Comparison of ENCODE assay signal across 9 mouse cellular contexts in genomic region chr7:19561431-19561764, GRCm38 (mm10). TPM values are rescaled to one million over a fixed set of nuclear protein-coding genes. Genes with fewer than 3 reads are reported as not detected.
DNase-seq lines count a peak whose midpoint lies in the region; ATAC-seq lines count a peak whose summit lies in the region.
"Had no signal": no experiment of that assay in that cellular context is flagged by ENCODE, and none has a peak within 500 bp of the region (broad histone marks: within the 10 kb centered on the region; RNA-seq: fewer than 3 reads in every experiment).

No protein-coding gene starts in this region.

- peak overlapping the region; percentile 98 for H3K9ac ChIP-seq in heart, embryonic 13.5 days
- H3K9ac ChIP-seq in hindbrain, embryonic 15.5 days, result peak overlapping the region; percentile 87
- peak overlapping the region; percentile 95 for H3K9ac ChIP-seq in midbrain, embryonic 11.5 days (ENCODE audit: low read length)

- H3K9me3 ChIP-seq in heart, embryonic 13.5 days, result no peaks in the 10 kb centered on the region
- no peaks in the 10 kb centered on the region for H3K9me3 ChIP-seq in hindbrain, embryonic 15.5 days
- no peaks in the 10 kb centered on the region; the same call in 1 of the 2 replicates for H3K9me3 ChIP-seq in midbrain, embryonic 11.5 days (ENCODE audit: control insufficient read depth, low read length)

- peak overlapping the region; percentile 91 for H3K27ac ChIP-seq in heart, embryonic 13.5 days (replicated peaks)
- peak overlapping the region; percentile 92 for H3K27ac ChIP-seq in hindbrain, embryonic 15.5 days (replicated peaks)
- peak overlapping the region; percentile 86; the same call in 1 of the 2 replicates for H3K27ac ChIP-seq in midbrain, embryonic 11.5 days (ENCODE audit: low read depth, low read length)

- peaks cover 60% of the 10 kb centered on the region for H3K4me1 ChIP-seq in heart, embryonic 13.5 days
- peaks cover 59% of the 10 kb centered on the region for H3K4me1 ChIP-seq in hindbrain, embryonic 15.5 days (replicated peaks)
- H3K4me1 ChIP-seq in midbrain, embryonic 11.5 days (ENCODE audit: control insufficient read depth, insufficient read depth, low read length), result peaks cover 21% of the 10 kb centered on the region

- ATAC-seq in heart, embryonic 13.5 days (ENCODE audit: extremely low read depth, insufficient number of reproducible peaks, low FRiP score, low TSS enrichment), result no peak
- ATAC-seq in hindbrain, embryonic 15.5 days (ENCODE audit: low FRiP score, low read depth), result no peak; the same call in 1 of the 2 replicates
- no peak for ATAC-seq in midbrain, embryonic 11.5 days (ENCODE audit: low FRiP score)
- no peak for ATAC-seq in inflammation-experienced regulatory T-cells, adult 6 months

- peak overlapping the region; percentile 98 for H3K4me3 ChIP-seq in heart, embryonic 13.5 days
- peak overlapping the region; percentile 79 for H3K4me3 ChIP-seq in hindbrain, embryonic 15.5 days
- H3K4me3 ChIP-seq in midbrain, embryonic 11.5 days (ENCODE audit: low read depth, low read length), result peak overlapping the region; percentile 81

- intact Hi-C loops in left cerebral cortex, postnatal 14 days (cut with DNase I), result loop anchor here (5.0 kb wide), 1 partner anchor 54 kb away; the partner anchor contains the start of genes Bloc1s3 and Trappc6a

- no peaks in the 10 kb centered on the region for H3K27me3 ChIP-seq in heart, embryonic 13.5 days (replicated peaks)
- no peaks in the 10 kb centered on the region for H3K27me3 ChIP-seq in hindbrain, embryonic 15.5 days
- no peaks in the 10 kb centered on the region for H3K27me3 ChIP-seq in midbrain, embryonic 11.5 days (ENCODE audit: control insufficient read depth, insufficient read depth, low read length)

- DNase-seq in heart, adult 18-20 months, result no peak
- peak; percentile 33 for DNase-seq in Muller cell, postnatal 12 days (ENCODE audit: inconsistent ontology term)
- no peak for DNase-seq in midbrain, embryonic 11.5 days (ENCODE audit: low spot score, missing footprints)
- no peak for DNase-seq in left cerebral cortex, postnatal 14 days (ENCODE audit: low spot score in 2 of 2)
- no peak for DNase-seq in right cerebral cortex, postnatal 14 days

- peak overlapping the region; percentile 98 for H3K4me2 ChIP-seq in heart, embryonic 13.5 days
- peak overlapping the region; percentile 95 for H3K4me2 ChIP-seq in hindbrain, embryonic 15.5 days
- peak overlapping the region; percentile 88 for H3K4me2 ChIP-seq in midbrain, embryonic 11.5 days

- H3K36me3 ChIP-seq in heart, embryonic 13.5 days, result peaks cover 26% of the 10 kb centered on the region
- peaks cover 16% of the 10 kb centered on the region for H3K36me3 ChIP-seq in hindbrain, embryonic 15.5 days
- peaks cover 10% of the 10 kb centered on the region for H3K36me3 ChIP-seq in midbrain, embryonic 11.5 days (ENCODE audit: control insufficient read depth, insufficient read depth, low read length)

- WGBS in heart, embryonic 13.5 days, result under 1% methylated on average over 11 of the region's 11 CpGs
- under 1% methylated on average over 11 of the region's 11 CpGs for WGBS in hindbrain, embryonic 15.5 days
- 2% methylated on average over 11 of the region's 11 CpGs for WGBS in midbrain, embryonic 11.5 days

RNA-seq across cellular contexts. Expression of gene Ppp1r37, which starts 1.5 kb away (rescaled TPM):
- polyA plus RNA-seq in heart, embryonic 13.5 days (2015; fragmentation: Nextera tagmentation; extraction: Ambion mirVana), result 15.0 and 17.2 TPM in 2 replicates
- 10 to 100 TPM; 61.1 to 63.1 TPM for total RNA-seq in heart, adult 18-20 months (2021)
- 42.5 and 46.6 TPM in 2 replicates for polyA plus RNA-seq in hindbrain, embryonic 15.5 days (2015; fragmentation: Nextera tagmentation; extraction: Ambion mirVana)
- 2.8 and 3.0 TPM in 2 replicates for polyA plus RNA-seq in midbrain, embryonic 11.5 days (2014; fragmentation: Nextera tagmentation; extraction: Ambion mirVana)
- total RNA-seq in left cerebral cortex, postnatal 14 days (2021), result 10 to 100 TPM; 87.9 to 98.8 TPM
- polyA plus RNA-seq in inflammation-experienced regulatory T-cells, adult 6 months (2017; shearing (Covaris generic)), result 1 to 10 TPM; 2.5 to 5.3 (median 2.8) TPM

RNA-seq across cellular contexts. Expression of gene Zfp296, which starts 15.7 kb away (rescaled TPM):
- 0.12 and 0.32 TPM in 2 replicates for polyA plus RNA-seq in heart, embryonic 13.5 days (2015; fragmentation: Nextera tagmentation; extraction: Ambion mirVana)
- under 1 TPM; 0.35 to 0.49 TPM for total RNA-seq in heart, adult 18-20 months (2021)
- polyA plus RNA-seq in hindbrain, embryonic 15.5 days (2015; fragmentation: Nextera tagmentation; extraction: Ambion mirVana), result 0.19 and 0.47 TPM in 2 replicates
- polyA plus RNA-seq in midbrain, embryonic 11.5 days (2014; fragmentation: Nextera tagmentation; extraction: Ambion mirVana), result 0.10 and 0.20 TPM in 2 replicates
- under 1 TPM; 0.51 to 0.68 TPM for total RNA-seq in left cerebral cortex, postnatal 14 days (2021)
- 1 to 10 TPM in 2 of 3 experiments, under 1 TPM in 1; 0.87 to 2.3 (median 2.0) TPM for polyA plus RNA-seq in inflammation-experienced regulatory T-cells, adult 6 months (2017; shearing (Covaris generic))

RNA-seq across cellular contexts. Expression of gene Gemin7, which starts 16.0 kb away (rescaled TPM):
- 114 and 134 TPM in 2 replicates for polyA plus RNA-seq in heart, embryonic 13.5 days (2015; fragmentation: Nextera tagmentation; extraction: Ambion mirVana)
- 10 to 100 TPM; 52.1 to 55.0 TPM for total RNA-seq in heart, adult 18-20 months (2021)
- polyA plus RNA-seq in hindbrain, embryonic 15.5 days (2015; fragmentation: Nextera tagmentation; extraction: Ambion mirVana), result 152 TPM in 2 replicates
- polyA plus RNA-seq in midbrain, embryonic 11.5 days (2014; fragmentation: Nextera tagmentation; extraction: Ambion mirVana), result 152 and 161 TPM in 2 replicates
- total RNA-seq in left cerebral cortex, postnatal 14 days (2021), result 10 to 100 TPM; 43.8 to 46.0 TPM
- 100 to 1,000 TPM in 1 of 3 experiments, 10 to 100 TPM in 2; 77.6 to 107 (median 89.0) TPM for polyA plus RNA-seq in inflammation-experienced regulatory T-cells, adult 6 months (2017; shearing (Covaris generic))

RNA-seq across cellular contexts. Expression of gene Clasrp, which starts 42.9 kb away (rescaled TPM):
- polyA plus RNA-seq in heart, embryonic 13.5 days (2015; fragmentation: Nextera tagmentation; extraction: Ambion mirVana), result 30.8 and 31.8 TPM in 2 replicates
- total RNA-seq in heart, adult 18-20 months (2021), result 10 to 100 TPM; 10.5 to 15.6 TPM
- 56.0 and 60.7 TPM in 2 replicates for polyA plus RNA-seq in hindbrain, embryonic 15.5 days (2015; fragmentation: Nextera tagmentation; extraction: Ambion mirVana)
- 44.6 and 46.1 TPM in 2 replicates for polyA plus RNA-seq in midbrain, embryonic 11.5 days (2014; fragmentation: Nextera tagmentation; extraction: Ambion mirVana)
- 10 to 100 TPM; 84.4 to 84.6 TPM for total RNA-seq in left cerebral cortex, postnatal 14 days (2021)
- polyA plus RNA-seq in inflammation-experienced regulatory T-cells, adult 6 months (2017; shearing (Covaris generic)), result 10 to 100 TPM in 1 of 3 experiments, 1 to 10 TPM in 2; 8.1 to 10.8 (median 9.8) TPM

RNA-seq across cellular contexts. Expression of gene Nkpd1, which starts 43.8 kb away (rescaled TPM):
- 0.06 TPM in 1 of 2 replicates, not detected in the other for polyA plus RNA-seq in heart, embryonic 13.5 days (2015; fragmentation: Nextera tagmentation; extraction: Ambion mirVana)
- total RNA-seq in heart, adult 18-20 months (2021), result under 1 TPM in 1 of 2 experiments, not detected in 1; 0.18 TPM
- polyA plus RNA-seq in hindbrain, embryonic 15.5 days (2015; fragmentation: Nextera tagmentation; extraction: Ambion mirVana), result 1.1 and 1.2 TPM in 2 replicates
- not detected in 2 replicates for polyA plus RNA-seq in midbrain, embryonic 11.5 days (2014; fragmentation: Nextera tagmentation; extraction: Ambion mirVana)
- 1 to 10 TPM in 1 of 2 experiments, under 1 TPM in 1; 0.68 to 1.1 TPM for total RNA-seq in left cerebral cortex, postnatal 14 days (2021)
- not detected for polyA plus RNA-seq in inflammation-experienced regulatory T-cells, adult 6 months (2017; shearing (Covaris generic))
- total RNA-seq: neutrophil, adult 5-6 weeks had no signal
